Mouse (Mus musculus): ENCODE results near the gene Idi2.
"Not testable (repeated sequence)": the region's sequence is repeated elsewhere in the genome, so short reads cannot be mapped to it uniquely, and the experiment has no call there.

Idi2 gene

GRCm38 (mm10) chr13:8952563-8952962 is at the start of gene Idi2:
Idi2 (plus strand) TSS chr13:8952863.
- DNase-seq: not testable (repeated sequence)

- DNase-seq: peak; percentile 59
These were observed 46.7 kb upstream of the Idi2 start for GRCm38 (mm10) chr13:8905986-8906385.

GRCm38 (mm10) chr13:8913890-8914289 is 38.8 kb upstream of the Idi2 start:
- peak; percentile 60 for DNase-seq

GRCm38 (mm10) chr13:8933499-8933898 is 19.2 kb upstream of the Idi2 start:
- DNase-seq: no peak

GRCm38 (mm10) chr13:8937611-8938140 is 15.0 kb upstream of the Idi2 start:
- DNase-seq: not testable (repeated sequence)

GRCm38 (mm10) chr13:8941110-8941509 is 11.6 kb upstream of the Idi2 start:
- not testable (repeated sequence) for DNase-seq

GRCm38 (mm10) chr13:8941701-8942100 is 11.0 kb upstream of the Idi2 start:
- DNase-seq: not testable (repeated sequence)

GRCm38 (mm10) chr13:8943828-8944227 is 8.8 kb upstream of the Idi2 start:
- DNase-seq: not testable (repeated sequence)

- not testable (repeated sequence) for DNase-seq
These were observed 4.5 kb upstream of the Idi2 start, which contains the start of gene Gm9745 for GRCm38 (mm10) chr13:8948131-8948530. Gm9745 (minus strand) TSS chr13:8948231.

- not testable (repeated sequence) for DNase-seq
These were observed 2.5 kb downstream of the Idi2 start for GRCm38 (mm10) chr13:8955127-8955526.

- DNase-seq: not testable (repeated sequence)
These were observed 4.2 kb downstream of the Idi2 start for GRCm38 (mm10) chr13:8956873-8957272.

GRCm38 (mm10) chr13:8959058-8959457 is 6.4 kb downstream of the Idi2 start:
- DNase-seq: not testable (repeated sequence)

GRCm38 (mm10) chr13:8959554-8959953 is 6.9 kb downstream of the Idi2 start:
- not testable (repeated sequence) for DNase-seq

GRCm38 (mm10) chr13:8961128-8961888 is 8.6 kb downstream of the Idi2 start:
- DNase-seq: not testable (repeated sequence)

- not testable (repeated sequence) for DNase-seq
These were observed 9.6 kb downstream of the Idi2 start for GRCm38 (mm10) chr13:8962266-8962665.

GRCm38 (mm10) chr13:8965224-8965623 is 12.6 kb downstream of the Idi2 start:
- no peak for DNase-seq

- no peak for DNase-seq
These were observed 15.1 kb downstream of the Idi2 start for GRCm38 (mm10) chr13:8967742-8968141.

GRCm38 (mm10) chr13:8972369-8972768 is 19.7 kb downstream of the Idi2 start:
- DNase-seq: no peak

GRCm38 (mm10) chr13:8972972-8973371 is 20.3 kb downstream of the Idi2 start:
- DNase-seq: no peak

GRCm38 (mm10) chr13:8992231-8992630 is 39.6 kb downstream of the Idi2 start:
- no peak for DNase-seq

GRCm38 (mm10) chr13:8995159-8995989 is 42.7 kb downstream of the Idi2 start:
- no peak for DNase-seq

- peak; percentile 98 for DNase-seq
These were observed 43.5 kb downstream of the Idi2 start, which contains the start of gene Gtpbp4 for GRCm38 (mm10) chr13:8995990-8996786. Gtpbp4 (minus strand) TSS chr13:8996083.

All from kidney, adult 9 months (tissue).